Mouse (Mus musculus) small intestine, adult 2 months (tissue): ENCODE results near the gene Cab39.

ENCODE experiments used
- CTCF ChIP-seq: fragments of 200-500 bp; IDR thresholded peaks from 2 replicates; pipeline ENCODE4 v1.5.1; 2012; ENCODE audit warnings: low read depth, mild to moderate bottlenecking, control low read depth, inconsistent platforms, low read length, moderate library complexity, mixed read lengths; ENCODE audit not compliant: insufficient replicate concordance, insufficient read length; ENCODE audit errors: extremely low read depth
- POLR2A ChIP-seq: fragments of 200-500 bp; IDR thresholded peaks from 2 replicates; pipeline ENCODE4 v1.6.1; 2012; ENCODE audit warnings: low read depth, mild to moderate bottlenecking, control low read depth, inconsistent platforms, low read length, moderate library complexity

DNA sequence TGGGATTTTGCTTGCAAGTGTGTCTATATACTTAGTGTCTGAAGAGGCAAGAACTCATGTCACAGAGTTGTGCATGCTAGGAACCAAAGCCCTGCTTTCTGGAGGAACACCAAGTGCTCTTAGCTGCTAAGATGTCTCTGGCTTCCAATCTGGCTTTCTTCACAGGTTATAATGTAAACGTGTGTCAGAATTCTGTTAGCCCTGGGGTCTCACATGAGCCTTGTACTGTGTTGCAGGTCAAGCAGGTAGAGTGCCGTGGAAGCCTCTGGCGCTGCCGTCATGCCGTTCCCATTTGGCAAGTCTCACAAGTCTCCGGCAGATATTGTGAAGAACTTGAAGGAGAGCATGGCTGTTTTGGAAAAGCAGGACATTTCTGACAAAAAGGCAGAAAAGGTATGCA lies 24.9 kb downstream of the Cab39 start:
- TF ChIP-seq POLR2A (no peak), CTCF (no peak)
